Mouse (Mus musculus) ES-Bruce4 (cell line): Measurements from ENCODE around the gene Gpr135.

ENCODE experiments used
- CTCF ChIP-seq: IDR thresholded peaks from one replicate; pipeline ENCODE4 v1.8.1; 2011; ENCODE audit warnings: low read depth, low read length
- EP300 ChIP-seq: IDR thresholded peaks from 2 replicates; pipeline ENCODE4 v1.6.1; 2011; ENCODE audit warnings: low read depth, low read length; ENCODE audit not compliant: insufficient read depth
- POLR2A ChIP-seq: IDR thresholded peaks from one replicate; pipeline ENCODE4 v1.8.1; 2011; ENCODE audit warnings: low read length; ENCODE audit not compliant: insufficient read depth

DNA sequence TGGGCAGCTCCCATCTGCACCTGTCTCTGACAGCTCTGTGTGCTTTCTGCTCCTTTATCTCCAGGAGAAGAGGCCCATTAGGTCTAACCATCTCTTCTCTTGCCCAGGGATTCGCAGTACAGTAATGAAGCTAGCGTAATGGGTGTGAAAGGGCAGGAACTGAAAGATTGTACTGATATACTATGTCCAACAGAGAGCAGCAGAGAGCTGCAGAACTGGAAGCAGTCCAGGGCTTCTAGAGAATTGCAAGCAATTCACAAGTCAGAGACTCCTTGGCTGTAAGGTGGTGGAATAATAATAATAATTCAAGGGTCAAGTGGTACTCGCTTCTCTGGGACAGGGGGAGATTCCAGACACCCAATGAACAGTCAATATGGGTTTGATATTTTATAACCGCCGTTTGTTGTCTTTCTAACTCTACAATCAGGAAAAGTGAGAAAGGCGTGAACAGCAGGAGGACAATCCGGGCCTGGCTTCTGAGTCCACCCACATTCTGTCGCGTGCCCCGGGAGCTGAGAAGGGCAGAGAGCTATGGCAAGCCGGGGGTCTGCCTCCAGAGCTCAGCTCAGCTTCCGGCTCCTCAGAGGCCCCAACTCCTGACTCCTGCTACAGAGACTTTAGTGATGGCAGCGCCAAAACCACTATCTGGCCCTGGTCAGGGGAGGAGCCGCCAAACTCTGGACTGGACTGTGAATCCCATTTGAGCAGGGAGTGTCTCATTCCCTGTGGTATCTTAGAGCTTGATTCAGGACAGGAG lies 33.8 kb upstream of the Gpr135 start:
- TF ChIP-seq POLR2A (no peak), EP300 (no peak), CTCF (no peak)
